Comparison of ENCODE assay signal across 10 mouse cellular contexts in the genomic region with DNA sequence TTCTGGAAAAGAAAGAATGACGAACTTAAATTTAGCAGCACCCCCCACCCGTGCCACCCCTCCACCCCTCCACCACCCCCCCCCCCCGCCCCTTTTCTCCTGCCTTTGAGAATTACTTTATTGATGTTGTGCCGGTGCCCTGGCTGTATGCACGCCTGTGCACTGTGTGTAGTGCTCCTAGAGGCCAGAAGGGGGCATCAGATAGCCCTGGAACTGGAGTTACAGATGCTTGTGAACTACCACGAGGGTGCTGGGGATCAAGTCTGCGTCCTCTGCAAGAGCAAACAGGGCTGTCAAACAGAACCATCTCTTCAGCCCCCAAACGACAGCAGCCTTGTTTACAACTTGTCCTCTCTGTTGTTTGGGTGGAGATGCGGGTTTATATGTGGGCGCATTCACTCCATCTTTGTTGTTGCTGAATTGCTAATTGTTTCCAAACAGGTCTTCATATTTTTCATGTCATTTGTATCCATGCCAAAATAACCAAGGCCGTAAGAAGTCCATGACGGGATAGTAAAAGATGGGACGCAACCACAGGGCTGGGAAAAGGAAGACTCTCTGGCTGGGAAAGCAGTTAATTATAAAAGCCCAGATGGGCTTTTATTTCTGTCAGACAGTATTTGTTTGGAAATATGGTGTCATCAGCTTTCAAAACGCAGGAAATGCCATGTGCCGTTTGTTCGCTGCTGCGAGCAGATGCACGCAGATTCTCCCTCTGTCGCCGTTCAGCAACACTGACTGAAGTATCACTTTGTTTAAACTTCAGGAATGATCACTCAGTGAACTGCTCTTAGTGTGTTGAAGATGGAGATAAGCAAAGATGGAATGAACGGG.
DNase-seq lines count a peak whose midpoint lies in the region; ATAC-seq and TF ChIP-seq lines count a peak whose summit lies in the region.
"Had no signal": no experiment of that assay in that cellular context is flagged by ENCODE, and none has a peak within 500 bp of the region (broad histone marks: within the 10 kb centered on the region; RNA-seq: fewer than 3 reads in every experiment).

No protein-coding gene starts in this region.

- H3K4me3 ChIP-seq in kidney, postnatal 0 days (replicated peaks; ENCODE audit: low read depth, low read length), result no peak overlapping the region
- H3K4me3 ChIP-seq in kidney, embryonic 16.5 days (ENCODE audit: low read length), result no peak overlapping the region
- no peak overlapping the region for H3K4me3 ChIP-seq in ES-E14 (ENCODE audit: insufficient read depth in 1 of 2, low read depth in 1 of 2, low read length in 2 of 2, poor library complexity in 1 of 2, severe bottlenecking in 1 of 2)
- H3K4me3 ChIP-seq in lung, embryonic 16.5 days (ENCODE audit: low read length), result no peak overlapping the region
- H3K4me3 ChIP-seq: hindbrain, embryonic 12.5 days; limb, embryonic 12.5 days had no signal

- H3K27ac ChIP-seq in kidney, postnatal 0 days, result no peak overlapping the region
- no peak overlapping the region for H3K27ac ChIP-seq in kidney, embryonic 16.5 days (ENCODE audit: low read length)
- no peak overlapping the region for H3K27ac ChIP-seq in ES-E14 (ENCODE audit: insufficient read depth, low read depth, low read length, poor library complexity, severe bottlenecking)
- H3K27ac ChIP-seq in lung, embryonic 16.5 days (ENCODE audit: low read length), result peak overlapping the region; percentile 53
- H3K27ac ChIP-seq: hindbrain, embryonic 12.5 days; limb, embryonic 12.5 days had no signal

- H3K4me1 ChIP-seq in kidney, postnatal 0 days (replicated peaks; ENCODE audit: insufficient read depth, low read length), result no peaks in the 10 kb centered on the region
- peaks cover 8% of the 10 kb centered on the region; the same call in 1 of the 2 replicates for H3K4me1 ChIP-seq in kidney, embryonic 16.5 days (ENCODE audit: insufficient read depth, low read length)
- H3K4me1 ChIP-seq in ES-E14 (ENCODE audit: control insufficient read depth in 2 of 2, insufficient read depth in 2 of 2, low read length in 2 of 2, poor library complexity in 1 of 2), result no peaks in the 10 kb centered on the region
- H3K4me1 ChIP-seq in lung, embryonic 16.5 days (replicated peaks; ENCODE audit: control insufficient read depth, insufficient read depth, low read length), result peaks cover 5% of the 10 kb centered on the region; the same call in 1 of the 2 replicates
- H3K4me1 ChIP-seq: hindbrain, embryonic 12.5 days; limb, embryonic 12.5 days had no signal

- no peak for TF ChIP-seq POLR2A in brain, embryonic 14.5 days (IDR thresholded peaks at IDR 0.05; ENCODE audit: borderline replicate concordance, extremely low read depth, insufficient read depth, insufficient read length, poor library complexity, severe bottlenecking)

- H3K9ac ChIP-seq in kidney, postnatal 0 days (ENCODE audit: low read depth, low read length), result no peak overlapping the region
- H3K9ac ChIP-seq in kidney, embryonic 16.5 days (replicated peaks; ENCODE audit: low read length), result no peak overlapping the region
- H3K9ac ChIP-seq in ES-E14 (ENCODE audit: insufficient read depth, low read depth, low read length, poor library complexity, severe bottlenecking), result no peak overlapping the region
- no peak overlapping the region for H3K9ac ChIP-seq in lung, embryonic 16.5 days (ENCODE audit: low read length)
- H3K9ac ChIP-seq: hindbrain, embryonic 12.5 days; limb, embryonic 12.5 days had no signal

- 75% methylated on average over 21 of the region's 21 CpGs for WGBS in kidney, postnatal 0 days
- WGBS in kidney, embryonic 16.5 days, result 77% methylated on average over 21 of the region's 21 CpGs
- WGBS in lung, embryonic 16.5 days, result 59% methylated on average over 20 of the region's 21 CpGs

- DNase-seq in kidney, postnatal 0 days (ENCODE audit: low spot score), result peak; percentile 46
- peak; percentile 34 for DNase-seq in ES-E14 (ENCODE audit: low read depth, low spot score)
- peak; percentile 74 for DNase-seq in brain, embryonic 14.5 days (ENCODE audit: low read depth)
- DNase-seq in spleen, adult 12 weeks (ENCODE audit: low spot score), result no peak
- DNase-seq: embryo, embryonic 11 days had no signal

- H3K36me3 ChIP-seq in kidney, postnatal 0 days (ENCODE audit: insufficient read depth, low read length), result no peaks in the 10 kb centered on the region
- peaks cover 9% of the 10 kb centered on the region; the same call in 1 of the 2 replicates for H3K36me3 ChIP-seq in kidney, embryonic 16.5 days (ENCODE audit: insufficient read depth, low read length)
- no peaks in the 10 kb centered on the region for H3K36me3 ChIP-seq in ES-E14 (ENCODE audit: control insufficient read depth, insufficient read depth, low read length, poor library complexity, severe bottlenecking)
- H3K36me3 ChIP-seq in lung, embryonic 16.5 days (ENCODE audit: control insufficient read depth, insufficient read depth, low read length), result no peaks in the 10 kb centered on the region
- H3K36me3 ChIP-seq: hindbrain, embryonic 12.5 days had no signal

- in situ Hi-C loops in ES-E14 (cut with MboI; ENCODE audit: low sequenced_read_pairs in 2 of 2, unreplicated experiment in 2 of 2), result no loop called here

- no peaks in the 10 kb centered on the region for H3K9me3 ChIP-seq in kidney, postnatal 0 days (replicated peaks; ENCODE audit: low read length)
- H3K9me3 ChIP-seq in kidney, embryonic 16.5 days (ENCODE audit: low read length), result 0 out of 2 replicates have a peak, but pooled peaks cover 2% of the 10 kb centered on the region
- H3K9me3 ChIP-seq in ES-E14 (ENCODE audit: control insufficient read depth, insufficient read depth, low read depth, low read length), result no peaks in the 10 kb centered on the region
- peaks cover 2% of the 10 kb centered on the region; the same call in 1 of the 2 replicates for H3K9me3 ChIP-seq in lung, embryonic 16.5 days (ENCODE audit: control insufficient read depth, low read length)
- H3K9me3 ChIP-seq: hindbrain, embryonic 12.5 days had no signal

- H3K27me3 ChIP-seq in kidney, postnatal 0 days (ENCODE audit: insufficient read depth, low read length), result no peaks in the 10 kb centered on the region
- H3K27me3 ChIP-seq in kidney, embryonic 16.5 days (ENCODE audit: insufficient read depth, low read length), result no peaks in the 10 kb centered on the region
- H3K27me3 ChIP-seq in lung, embryonic 16.5 days (ENCODE audit: control insufficient read depth, insufficient read depth, low read depth, low read length), result no peaks in the 10 kb centered on the region
- H3K27me3 ChIP-seq: hindbrain, embryonic 12.5 days; limb, embryonic 12.5 days had no signal

- peak; percentile 38; the same call in 1 of the 2 replicates for TF ChIP-seq CTCF in kidney, postnatal 0 days (IDR thresholded peaks at IDR 0.05; ENCODE audit: low read depth)
- TF ChIP-seq CTCF in brain, embryonic 14.5 days (IDR thresholded peaks at IDR 0.05; ENCODE audit: borderline replicate concordance, extremely low read depth, insufficient read depth, insufficient read length), result peak; percentile 4; the same call in 1 of the 2 replicates

- no peak overlapping the region for H3K4me2 ChIP-seq in kidney, postnatal 0 days (ENCODE audit: low read length)
- no peak overlapping the region for H3K4me2 ChIP-seq in kidney, embryonic 16.5 days (replicated peaks; ENCODE audit: low read depth, low read length)
- no peak overlapping the region for H3K4me2 ChIP-seq in lung, embryonic 16.5 days (ENCODE audit: low read depth, low read length)
- H3K4me2 ChIP-seq: hindbrain, embryonic 12.5 days; limb, embryonic 12.5 days had no signal

- ATAC-seq in kidney, postnatal 0 days (replicated peaks; ENCODE audit: low FRiP score, low read depth), result no peak
- ATAC-seq in kidney, embryonic 16.5 days (ENCODE audit: low FRiP score, low TSS enrichment), result no peak
- ATAC-seq in lung, embryonic 16.5 days (ENCODE audit: low read depth), result peak; percentile 35; the same call in 1 of the 2 replicates
- no peak for ATAC-seq in megakaryocyte-erythroid progenitor cell, adult 5-6 weeks (replicated peaks; ENCODE audit: low FRiP score, low TSS enrichment, poor library complexity, severe bottlenecking)

TF ChIP-seq in ES-E14, 5 proteins besides CTCF, POLR2A, EP300 and RAD21:
- no peak for TF ChIP-seq ZNF384 (IDR thresholded peaks at IDR 0.05; ENCODE audit: low read depth, low read length)
- no peak for TF ChIP-seq MAFK (IDR thresholded peaks at IDR 0.05; ENCODE audit: insufficient read depth, low read depth, low read length)
- TF ChIP-seq HCFC1 (IDR thresholded peaks at IDR 0.05; ENCODE audit: borderline replicate concordance, insufficient read depth, low read length), result no peak
- no peak for TF ChIP-seq CHD2 (IDR thresholded peaks at IDR 0.05; ENCODE audit: low read depth, low read length)
- no peak for TF ChIP-seq ZC3H11A (IDR thresholded peaks at IDR 0.05; ENCODE audit: borderline replicate concordance, low read depth, low read length)
